Mouse (Mus musculus): ENCODE data around the gene Exog.

Exog gene

DNA sequence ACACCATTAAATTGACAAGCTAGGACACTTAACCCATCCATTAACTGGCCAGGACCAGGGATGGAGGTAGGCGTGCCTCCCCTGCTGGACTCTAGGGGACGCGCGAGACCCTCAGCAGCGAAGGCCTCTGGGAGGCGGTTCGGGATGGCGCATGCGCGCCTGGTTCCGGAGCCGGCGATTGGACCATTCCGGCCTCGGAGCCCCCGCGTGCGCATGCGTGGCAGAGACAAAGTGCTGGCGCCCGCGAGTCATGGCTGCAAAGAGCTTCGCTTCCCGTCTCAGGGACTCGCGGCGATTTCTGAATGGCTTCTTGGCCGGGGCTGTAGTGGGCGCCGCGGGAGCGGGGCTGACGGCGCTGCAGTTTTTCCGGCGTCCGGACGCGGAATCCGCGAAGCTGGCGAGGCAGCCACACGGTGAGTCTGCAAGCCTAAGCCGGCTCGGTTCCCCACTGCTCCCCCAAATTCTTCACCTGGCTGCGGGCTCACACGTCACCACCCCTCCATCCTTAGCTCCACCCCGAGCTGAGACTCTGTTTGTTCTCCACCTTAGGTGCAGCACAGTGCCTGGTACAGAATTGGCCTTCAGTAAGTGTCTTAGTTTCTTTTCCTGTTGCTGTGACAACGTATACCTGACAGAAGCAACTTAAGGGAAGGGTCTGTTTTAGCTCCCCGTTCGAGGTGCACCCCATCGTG lies at the start of gene Exog:
Gene Exog, plus strand, starts transcription at position 206 of the 692 bp plus-strand sequence.
- peak; percentile 97 for DNase-seq

DNA sequence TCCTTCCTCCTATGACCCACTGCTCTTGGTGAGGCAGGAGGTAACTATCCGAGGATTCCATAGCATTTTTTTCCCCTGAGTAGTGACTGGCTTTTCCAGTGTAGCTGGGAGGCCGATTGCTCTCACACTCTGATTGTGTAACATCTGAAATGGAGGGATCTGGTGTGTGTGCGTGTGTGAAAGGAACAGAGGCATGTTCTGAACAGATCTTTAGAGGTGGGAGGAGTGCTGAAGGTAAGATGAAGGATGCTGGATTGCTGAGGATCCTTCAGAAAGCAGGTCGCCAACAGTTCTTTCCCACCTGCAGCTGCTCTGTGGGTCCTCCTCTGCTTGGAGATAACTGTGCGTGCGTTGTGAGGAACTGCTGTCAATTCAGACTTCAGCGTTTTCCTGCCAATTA lies 43.4 kb upstream of the Exog start:
- DNase-seq = no peak

DNA sequence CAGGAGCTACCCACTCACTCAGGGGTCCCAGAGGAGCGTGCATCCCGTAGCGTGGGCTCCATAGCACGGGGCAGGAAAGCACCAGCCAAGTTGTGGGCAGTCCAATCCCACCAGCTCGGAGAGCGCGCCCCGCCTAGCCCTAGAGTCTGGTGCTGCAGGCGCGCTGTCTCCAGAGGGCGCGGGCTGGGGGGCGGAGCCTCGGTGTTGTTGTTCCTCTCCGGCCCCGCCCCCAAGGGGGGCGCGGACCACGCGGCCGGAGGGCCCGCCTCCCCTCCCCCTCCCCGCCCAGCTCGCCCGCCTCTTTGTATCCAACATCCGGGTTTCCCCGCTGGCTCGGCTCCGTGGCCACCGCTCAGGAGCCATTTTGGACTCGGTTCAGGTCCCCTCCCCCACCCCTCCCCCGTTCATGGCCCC lies 42.9 kb upstream of the Exog start, which contains the start of gene Acvr2b:
Gene Acvr2b, plus strand, starts transcription at position 318 of the 414 bp plus-strand sequence.
- DNase-seq = peak; percentile 92

DNA sequence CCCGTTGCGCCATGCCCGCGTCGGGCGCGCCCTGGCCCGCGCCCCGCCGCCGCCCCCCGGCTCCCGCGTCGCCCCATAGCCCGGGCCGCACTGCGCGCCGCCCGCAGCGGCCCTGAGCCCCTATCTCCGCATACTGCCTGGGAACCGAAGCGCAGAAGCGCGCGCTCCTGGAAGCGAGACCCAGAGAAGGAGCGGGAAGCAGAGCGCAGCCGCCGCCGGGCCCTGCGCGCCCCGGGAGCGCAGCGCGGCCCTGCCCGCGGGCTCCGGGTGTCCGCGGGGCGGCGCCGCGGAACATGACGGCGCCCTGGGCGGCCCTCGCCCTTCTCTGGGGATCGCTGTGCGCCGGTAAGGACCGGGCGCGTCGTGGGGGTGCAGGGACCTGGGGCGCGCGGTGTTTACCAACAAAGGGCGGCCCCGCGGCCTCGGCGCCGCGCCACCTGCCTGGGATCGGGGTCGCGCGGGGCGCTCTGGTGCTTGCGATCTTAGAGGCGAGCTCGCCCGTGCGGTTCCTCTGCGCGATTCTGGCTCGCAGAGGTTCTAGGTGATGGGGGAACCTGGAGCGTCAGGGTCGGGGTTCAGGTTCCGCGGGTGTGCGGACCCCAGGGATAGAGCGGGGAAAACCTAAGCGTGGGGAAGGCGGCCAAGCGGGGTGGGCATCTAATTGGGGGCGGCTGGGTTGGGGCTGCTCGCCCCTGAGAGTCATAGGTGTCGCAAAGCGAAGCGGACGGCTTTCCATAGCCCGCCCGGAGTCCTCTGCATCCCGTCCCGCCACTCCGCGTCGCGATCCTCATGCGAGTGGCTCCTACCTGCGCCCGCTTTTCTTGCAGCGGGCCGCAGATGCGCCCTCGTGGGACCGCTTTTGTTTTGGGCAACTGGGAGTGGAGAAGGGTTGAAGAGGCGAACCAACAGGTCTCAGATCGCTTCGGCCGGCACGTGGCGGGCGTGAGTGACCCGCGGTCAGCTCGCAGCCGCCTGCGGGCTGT lies 42.2 kb upstream of the Exog start:
- DNase-seq = peak; percentile 55

DNA sequence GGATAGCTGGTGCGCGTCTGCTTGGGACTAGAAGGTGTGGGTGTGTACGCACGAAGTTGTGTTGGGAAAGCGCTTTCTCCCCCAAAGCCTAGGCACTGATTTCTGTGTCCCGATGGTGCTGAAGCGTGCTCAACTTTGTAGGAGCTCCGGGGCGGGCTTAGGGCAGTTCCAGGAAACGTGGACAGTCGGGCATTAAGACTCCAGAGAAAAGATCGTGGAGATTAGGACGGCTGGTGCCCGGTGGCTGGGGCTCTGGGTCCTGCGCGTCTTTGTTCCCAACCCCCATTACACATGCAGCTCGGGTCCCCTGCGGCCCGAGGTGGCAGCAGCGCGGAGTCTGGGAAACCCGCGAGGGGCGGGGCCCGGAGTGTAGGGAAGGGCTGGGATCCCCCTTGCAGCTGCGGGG lies 41.5 kb upstream of the Exog start:
- peak; percentile 28 for DNase-seq

DNA sequence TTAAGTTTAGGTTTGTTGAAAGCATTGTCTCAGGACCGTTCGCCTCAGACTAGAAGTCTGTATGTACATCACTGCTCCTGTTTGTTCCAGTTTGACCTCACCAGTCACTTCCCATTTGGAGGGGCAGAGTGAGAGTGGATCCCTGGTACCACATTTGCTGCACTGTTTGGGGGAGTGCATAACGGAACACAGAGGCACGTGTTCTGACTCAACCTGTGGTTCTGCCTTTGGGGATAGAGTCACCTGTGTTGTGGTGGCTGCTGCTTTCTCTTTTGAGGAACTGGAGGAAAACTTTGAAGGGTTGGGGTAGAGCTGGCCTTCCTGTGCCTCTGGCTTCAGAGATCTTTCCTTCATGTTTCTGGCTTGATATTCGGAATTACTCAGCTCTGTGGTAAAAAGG lies 40.7 kb upstream of the Exog start:
- peak; percentile 19 for DNase-seq

DNA sequence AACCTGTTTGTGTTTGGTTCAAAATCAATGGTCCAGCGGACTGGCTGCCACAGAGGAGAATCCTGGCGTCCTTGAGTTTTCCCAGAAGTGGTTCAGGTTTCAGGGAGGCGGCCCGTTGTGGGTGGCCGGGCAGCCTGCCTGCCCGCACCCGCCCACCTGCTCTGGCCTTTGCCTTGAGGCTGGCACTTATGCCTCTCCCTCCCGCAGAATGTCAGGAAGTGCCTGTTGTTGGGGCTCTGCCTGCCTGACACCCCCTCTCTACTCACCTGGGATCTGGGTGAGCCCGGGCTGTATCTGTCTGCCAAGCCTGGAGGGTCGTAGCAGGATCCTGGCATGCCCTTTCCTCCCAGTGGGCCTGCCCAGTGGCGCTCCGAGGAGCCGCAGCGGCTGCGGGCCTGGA lies 36.9 kb upstream of the Exog start:
- DNase-seq = no peak

DNA sequence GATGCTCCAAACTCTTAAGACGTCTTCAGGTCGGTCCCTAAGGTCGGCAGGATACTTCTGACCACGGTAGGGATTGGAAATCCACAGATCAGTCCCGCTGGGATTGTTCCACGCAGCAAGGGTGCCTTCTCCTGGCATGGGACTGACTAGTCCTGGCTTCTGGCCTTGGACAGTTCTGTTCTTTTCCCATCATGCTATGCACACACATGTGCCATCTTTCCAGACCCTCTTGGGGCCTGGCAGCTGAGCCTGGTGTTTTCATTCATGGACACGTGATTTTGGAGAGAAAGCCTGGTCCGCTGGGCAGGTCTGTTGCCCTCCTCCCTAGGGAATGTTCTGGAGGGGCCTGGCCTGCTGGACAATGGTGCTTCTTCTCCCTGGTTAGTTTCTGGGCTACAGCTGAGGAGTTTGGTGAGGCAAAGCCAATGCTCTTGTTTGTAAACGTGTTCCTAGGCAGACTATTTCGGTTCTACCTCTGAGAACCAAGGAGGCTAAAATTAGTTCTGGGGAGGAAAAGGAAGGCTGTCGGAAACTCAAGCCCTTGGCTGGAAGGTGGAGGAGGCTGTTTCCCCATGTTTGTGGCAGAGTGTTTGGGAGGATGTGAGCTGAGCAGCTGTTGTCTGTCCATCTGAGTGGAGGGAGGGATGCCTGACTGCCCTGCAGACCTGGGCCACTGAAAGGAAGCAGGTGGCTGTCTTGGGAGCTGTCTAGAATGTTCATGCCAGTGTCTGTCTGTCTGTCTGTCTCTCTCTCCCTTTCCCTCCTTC lies 35.7 kb upstream of the Exog start:
- DNase-seq = no peak

DNA sequence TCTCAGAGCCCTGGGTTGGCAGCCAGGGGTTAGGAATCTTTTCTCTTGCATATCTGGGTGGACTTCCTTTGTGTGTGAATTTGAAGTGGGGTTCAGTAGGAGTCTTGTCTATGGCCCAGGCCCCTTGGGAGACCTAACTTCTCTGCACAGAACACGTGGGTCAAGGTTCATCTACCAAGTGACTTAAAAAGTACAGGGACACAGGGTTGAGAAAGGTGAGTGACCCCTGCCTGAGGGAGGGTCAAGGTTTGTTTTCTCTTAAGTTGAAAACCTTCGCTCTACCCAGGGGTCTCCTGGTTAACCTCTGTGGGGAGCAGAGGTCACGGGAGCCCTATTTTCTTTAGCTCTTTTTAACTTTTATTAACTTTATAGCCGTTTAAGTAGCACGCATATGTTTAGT lies 34.9 kb upstream of the Exog start:
- DNase-seq = no peak

DNA sequence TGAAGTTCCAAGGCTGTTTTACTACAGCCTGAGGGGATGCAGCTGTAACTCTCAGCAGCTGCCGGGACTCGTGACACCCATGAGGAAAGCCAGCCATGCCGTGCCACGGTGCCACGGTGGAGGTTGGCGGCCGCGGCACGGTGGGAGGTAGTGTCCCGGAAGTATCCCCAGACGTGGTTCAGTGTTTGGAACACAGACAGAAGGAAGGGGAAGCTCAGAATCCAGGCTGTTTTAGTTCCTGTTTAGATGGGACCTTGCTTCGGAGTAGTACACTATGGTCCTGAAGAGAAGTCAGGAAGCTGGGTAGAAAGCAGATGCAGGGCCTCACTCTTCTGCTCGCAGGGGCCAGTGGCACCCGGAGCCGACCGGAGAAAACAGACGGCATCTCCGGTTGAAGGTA lies 26.7 kb upstream of the Exog start:
- DNase-seq = no peak

DNA sequence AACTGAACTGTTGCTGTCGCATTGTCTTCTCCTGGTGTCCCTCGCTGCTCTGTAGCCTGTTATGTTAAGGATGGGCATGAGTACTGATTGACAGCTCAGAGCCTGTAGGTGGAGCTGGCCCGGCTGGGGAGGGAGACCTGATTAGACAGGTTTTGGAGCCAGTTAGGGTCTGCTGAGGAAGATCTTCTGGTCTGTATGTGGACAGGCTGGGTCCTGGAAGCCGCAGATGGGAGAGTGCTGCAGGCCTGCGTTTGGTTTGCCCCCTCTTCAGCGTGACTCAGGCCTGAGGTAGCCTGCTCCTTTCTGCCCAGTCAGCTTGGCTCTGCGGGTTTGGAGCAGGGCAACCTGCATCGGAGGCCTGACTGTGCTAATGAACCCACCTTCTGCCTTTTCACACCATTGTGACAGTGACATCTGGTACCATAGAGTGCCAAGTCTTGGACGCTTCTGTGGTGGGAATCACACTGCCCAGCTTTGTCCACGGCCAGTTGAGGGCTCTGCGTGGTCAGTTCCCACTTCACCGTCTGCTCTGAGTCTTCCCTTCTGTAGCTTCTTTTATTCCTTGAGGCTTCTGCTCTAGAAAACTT lies 24.8 kb upstream of the Exog start:
- DNase-seq = no peak

DNA sequence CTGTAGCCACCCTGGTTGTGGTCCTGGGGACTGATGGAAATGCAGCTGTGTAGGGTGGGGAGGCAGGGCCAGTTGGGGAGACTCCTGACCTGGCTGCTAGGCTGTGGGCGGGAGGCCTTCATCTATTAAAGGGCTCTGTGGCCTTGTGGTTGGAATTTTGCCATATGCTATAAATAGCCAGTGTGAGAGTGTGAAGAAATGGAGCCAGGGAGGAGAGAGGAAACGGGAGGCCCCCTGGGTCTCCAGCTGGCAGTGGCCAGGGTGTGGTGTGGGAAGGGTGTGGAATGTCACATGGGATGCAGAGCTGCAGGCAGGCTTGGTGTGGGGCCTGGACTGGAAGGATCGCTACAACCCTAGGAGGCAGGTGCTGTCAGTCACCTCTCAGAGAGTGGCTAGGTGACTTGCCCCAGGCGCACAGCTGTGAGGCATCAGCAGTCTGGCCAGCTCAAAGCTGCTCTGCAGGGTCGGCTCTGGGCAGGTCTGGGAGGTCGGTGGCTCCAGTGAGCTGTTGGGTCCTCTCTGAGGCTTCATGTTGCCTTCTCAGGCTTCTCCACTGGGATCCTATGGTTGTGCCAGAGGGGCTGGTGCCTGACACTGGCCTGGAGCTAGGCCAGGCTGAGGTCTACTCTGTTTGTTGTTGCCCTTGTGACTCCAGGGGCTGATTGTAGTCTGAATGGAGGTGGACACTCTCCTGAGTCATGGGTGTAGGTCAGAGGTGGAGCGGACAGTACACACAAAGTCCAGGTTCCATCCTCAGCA lies 19.3 kb upstream of the Exog start:
- DNase-seq = no peak

DNA sequence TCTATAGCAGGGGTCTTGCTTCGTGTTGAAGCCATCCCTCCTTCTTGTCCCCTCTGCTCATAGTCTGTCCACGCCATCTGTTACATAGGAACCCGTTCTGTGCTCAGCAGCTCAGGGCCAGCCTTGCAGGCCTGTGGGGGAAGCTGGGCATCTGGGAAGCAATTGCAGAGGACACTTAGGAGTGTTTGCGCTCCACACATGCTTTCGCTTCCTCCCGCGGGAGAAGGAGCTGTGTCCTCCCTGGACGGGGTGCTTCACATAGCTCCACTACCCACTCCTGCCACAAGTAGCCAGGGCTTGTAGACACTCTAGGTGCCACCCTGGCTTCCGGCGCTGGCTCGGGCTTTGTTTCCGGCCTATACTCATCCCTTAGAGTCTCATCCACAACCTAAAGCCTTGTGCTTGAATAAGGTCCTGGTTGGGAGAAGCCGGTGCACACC lies 18.7 kb upstream of the Exog start:
- no peak for DNase-seq

DNA sequence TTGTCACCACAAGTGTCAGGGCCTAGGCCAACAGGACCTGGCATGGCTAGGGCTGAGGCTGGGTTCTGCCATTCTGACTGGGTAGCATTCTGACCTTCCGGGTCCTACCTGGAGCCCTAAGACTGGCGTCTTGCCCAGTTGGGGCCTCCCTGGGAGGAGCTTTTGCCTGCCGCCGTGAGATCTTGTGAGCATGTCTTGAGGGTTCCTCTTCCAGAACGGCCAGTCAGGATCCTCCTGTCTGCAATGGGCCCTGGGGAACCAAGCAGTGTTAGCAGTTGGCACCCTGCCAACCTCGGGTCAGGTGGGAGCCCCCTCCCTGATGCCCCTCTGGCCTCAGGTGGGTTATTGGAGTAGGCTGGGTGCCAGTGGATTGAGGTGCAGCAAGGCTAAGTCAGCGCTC lies 18.3 kb upstream of the Exog start:
- DNase-seq = no peak

DNA sequence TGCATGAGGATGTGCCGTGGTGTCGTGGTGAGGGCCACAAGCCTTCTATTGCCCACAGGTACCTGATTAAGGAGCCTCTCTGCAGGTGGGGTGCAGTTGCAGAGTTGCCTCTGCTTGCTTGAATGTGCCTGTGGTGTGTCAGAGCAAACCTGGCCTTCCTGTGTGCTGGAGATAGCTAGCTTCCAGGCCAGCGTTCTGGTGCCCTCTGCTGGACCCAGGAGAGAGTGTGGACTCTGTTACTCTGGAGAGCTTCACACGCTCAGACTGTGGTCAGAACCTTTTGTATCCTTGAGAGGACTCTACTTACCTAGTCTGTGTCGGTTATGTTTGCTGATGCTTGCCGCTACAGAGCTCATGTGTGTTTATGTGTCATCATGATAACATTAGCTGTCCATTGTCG lies 14.4 kb upstream of the Exog start:
- peak; percentile 71 for DNase-seq

DNA sequence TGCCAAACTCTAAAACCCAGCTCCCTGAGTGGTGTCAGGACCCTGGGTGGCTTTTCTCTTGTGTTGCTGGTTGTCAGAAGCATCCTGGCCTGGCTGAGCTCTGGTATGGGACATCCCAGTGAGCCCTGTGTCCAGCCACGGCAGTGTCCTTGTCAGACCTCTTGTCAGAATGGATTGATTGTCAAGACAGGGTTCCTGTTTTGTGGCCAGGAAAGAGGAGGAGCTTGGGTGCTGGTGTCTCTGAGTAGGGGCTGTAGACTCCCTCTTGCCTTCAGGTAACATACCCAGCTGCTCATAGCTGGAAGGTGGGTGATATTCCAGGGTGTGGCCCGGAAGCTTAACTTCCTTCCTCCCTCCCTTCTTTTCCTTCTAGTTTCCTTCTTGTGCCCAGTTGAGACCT lies 8.9 kb upstream of the Exog start:
- DNase-seq = no peak

DNA sequence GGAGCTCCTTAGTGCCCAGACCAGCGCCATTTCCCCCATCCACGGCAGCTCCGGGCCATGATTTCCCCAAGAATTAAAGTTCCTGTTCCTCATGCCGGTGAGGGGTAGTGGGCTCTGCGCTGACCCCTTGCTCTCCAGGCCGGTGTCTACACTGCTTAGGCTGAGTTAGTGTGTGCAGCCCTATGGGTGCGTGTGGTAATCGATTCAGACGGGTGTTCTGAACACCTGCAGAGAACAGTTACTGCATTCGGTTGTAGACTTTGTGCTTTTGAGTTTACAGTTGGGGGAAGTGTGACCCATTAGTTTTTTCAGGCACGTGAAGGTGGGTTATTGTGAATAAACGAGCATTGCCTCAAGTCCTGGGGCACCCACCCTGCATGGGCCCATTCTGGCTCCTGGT lies 6.7 kb upstream of the Exog start:
- DNase-seq = no peak

DNA sequence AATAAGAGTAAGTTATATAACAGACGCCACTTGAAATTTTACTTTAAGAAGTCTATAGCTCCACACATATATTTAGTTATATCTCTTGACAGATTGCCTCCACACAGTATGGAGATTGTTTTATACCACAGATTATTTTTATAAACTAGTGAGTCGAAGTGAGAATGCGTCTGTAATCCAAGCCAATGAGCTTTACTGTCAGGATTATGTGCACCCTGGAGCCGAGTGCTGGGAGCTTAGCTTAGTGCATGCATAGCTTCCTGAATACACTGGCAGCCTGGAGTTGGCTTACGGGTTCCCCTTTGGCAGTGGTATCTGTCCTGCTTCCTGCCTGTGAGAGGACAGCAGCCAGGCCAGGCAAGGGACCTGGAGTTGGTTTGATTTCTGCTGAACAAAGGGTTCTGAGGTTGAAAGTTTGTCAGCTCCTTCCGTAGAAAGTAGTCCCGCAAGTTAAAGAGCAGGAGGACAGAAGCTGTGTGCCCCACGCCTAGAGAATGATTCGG lies 6.2 kb upstream of the Exog start:
- no peak for DNase-seq

DNA sequence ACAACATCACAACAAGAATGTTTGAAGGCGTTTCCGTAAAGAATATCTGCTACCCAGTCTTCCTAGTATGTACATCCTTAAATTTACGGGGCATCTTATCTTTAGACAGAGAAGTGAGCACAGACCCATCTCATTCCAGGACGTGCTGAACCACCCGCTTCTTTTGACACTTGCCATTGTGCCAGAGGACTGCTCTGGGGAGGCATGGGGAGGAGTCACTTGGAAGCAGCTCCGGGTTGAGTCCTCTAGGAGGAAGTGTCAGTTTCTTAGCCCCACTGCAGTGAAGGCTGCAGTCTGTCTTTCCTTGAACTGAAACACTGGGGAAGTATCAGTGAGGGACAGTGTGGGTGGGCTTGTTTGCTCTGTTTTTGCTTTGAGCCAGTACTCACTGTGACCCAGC lies 994 bp downstream of the Exog start:
- DNase-seq = no peak

DNA sequence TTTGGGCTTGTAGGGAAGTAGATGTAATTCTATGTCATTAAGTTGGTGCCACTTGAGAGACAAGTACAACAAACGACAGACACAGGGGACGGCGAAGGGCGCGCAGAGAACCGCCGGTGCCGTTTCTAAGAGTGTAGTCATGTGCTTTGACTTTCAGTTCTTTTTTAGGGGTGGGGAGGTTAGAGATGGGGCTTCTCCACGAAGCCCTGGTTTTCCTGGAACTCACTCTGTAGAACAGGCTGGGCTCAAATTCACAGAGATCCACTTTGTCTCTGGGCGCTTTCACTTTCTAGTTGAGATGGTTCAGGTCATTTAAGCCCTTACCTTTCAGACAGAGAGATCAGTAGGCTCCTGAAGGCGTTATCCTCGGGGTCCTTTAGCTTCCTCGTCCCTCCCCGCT lies 11.2 kb downstream of the Exog start:
- no peak for DNase-seq

DNA sequence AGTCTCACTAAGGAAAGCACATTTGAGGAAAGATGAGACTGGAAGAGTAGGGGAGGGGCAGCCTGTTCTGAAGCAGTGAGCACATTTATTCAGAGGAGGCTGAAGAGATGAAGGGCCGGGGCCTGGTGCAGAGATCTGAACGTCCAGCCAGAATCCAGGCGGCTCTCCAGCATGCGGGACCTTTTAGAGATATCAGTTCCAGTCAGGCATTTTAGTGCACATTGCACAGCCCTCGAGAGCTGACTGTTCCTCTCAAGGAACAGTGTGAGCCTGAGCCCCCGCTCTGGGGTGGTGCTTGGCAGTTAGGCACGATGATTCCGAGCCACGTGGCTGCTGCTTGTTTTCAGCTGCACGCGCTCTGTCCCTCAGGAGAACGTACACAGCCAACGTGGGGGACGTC lies 12.4 kb downstream of the Exog start:
- DNase-seq = no peak

DNA sequence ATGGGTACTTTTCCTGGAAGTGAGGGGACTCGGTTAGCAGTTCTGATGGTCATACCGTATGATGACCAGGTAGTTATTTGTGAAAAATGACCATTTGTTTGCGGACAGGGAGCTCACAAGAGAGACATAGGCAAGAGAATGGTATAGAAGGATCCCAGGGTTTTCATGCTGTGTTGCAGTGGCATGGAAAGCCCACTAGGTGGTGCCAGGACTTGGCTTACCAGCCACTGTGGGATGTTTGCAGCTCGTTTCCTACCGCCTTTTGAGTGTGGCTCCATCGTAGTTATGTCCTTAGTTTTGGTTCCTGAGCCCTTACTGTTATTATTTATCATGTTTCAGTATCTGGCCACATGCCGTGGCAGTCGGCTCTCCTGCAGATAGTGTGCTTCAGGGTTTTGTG lies 15.7 kb downstream of the Exog start:
- DNase-seq = peak; percentile 81

Measured in thymus, postnatal 25 days (tissue).